Mouse (Mus musculus): ENCODE results near the gene Nrde2. TPM values are rescaled to one million over a fixed set of nuclear protein-coding genes. Genes with fewer than 3 reads are reported as not detected.

The Nrde2 gene
- polyA plus RNA-seq, 1 experiment = 7.6 TPM

DNA sequence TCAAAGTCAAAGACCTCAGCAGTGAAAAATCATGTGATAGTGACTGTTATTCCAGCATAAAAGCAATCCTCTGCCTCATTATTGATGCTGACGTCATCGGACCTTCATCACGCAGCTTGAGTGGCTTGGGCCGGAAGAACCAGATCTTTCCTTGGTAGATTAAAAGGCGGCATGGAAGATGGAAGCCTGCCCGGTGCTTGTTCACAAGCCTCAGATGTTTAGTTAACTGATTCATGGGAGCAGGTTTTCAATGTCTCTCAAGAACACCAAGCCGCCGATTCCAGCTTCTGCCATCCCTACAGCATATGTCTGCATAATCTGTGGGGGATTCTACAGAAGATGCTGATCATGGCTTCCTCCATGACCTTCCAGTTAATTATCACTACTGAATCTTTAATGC lies 7.5 kb upstream of the Nrde2 start:
- H3K27me3 ChIP-seq (ENCODE audit: control insufficient read depth, insufficient read depth, low read length) = no peaks in the 10 kb centered on the region
- 95% methylated on average over 8 of the region's 8 CpGs for WGBS
- no peak overlapping the region for H3K27ac ChIP-seq (ENCODE audit: insufficient read depth, low read length)
- no peak for DNase-seq (ENCODE audit: low read depth in 1 of 2, low spot score in 2 of 2)
- H3K4me1 ChIP-seq (ENCODE audit: control insufficient read depth, insufficient read depth, insufficient read length) = peaks cover 11% of the 10 kb centered on the region
- no peak overlapping the region for H3K4me3 ChIP-seq (ENCODE audit: extremely low read depth, insufficient read depth, insufficient read length)
- no peak for TF ChIP-seq CTCF (IDR thresholded peaks at IDR 0.05; ENCODE audit: extremely low read depth, insufficient read depth, insufficient read length, insufficient replicate concordance)
- no peak for TF ChIP-seq POLR2A (IDR thresholded peaks at IDR 0.05; ENCODE audit: low read depth, low read length)
- H3K36me3 ChIP-seq (ENCODE audit: control insufficient read depth, insufficient read depth, low read length) = no peaks in the 10 kb centered on the region

DNA sequence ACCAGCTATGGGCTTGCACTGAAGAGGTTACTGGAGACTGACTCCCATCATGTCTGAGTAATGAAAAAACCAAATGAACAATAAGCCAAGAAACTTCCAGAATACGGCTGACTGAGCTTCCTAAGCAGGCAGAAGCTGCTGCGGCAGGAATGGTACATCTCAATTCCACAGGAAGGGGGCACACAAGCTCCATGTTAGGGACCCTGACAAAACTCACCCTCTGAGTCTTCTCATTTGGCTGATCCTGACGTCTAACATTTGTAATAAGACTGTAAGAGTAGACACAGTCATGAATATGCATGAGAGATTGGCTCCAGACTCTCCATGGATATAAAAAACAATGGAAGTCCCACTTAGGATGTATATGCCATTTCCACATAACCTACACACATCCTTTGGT lies 6.7 kb upstream of the Nrde2 start:
- Histone ChIP-seq H3K27ac (ENCODE audit: insufficient read depth, low read length) (no peak overlapping the region), H3K27me3 (ENCODE audit: control insufficient read depth, insufficient read depth, low read length) (no peaks in the 10 kb centered on the region), H3K4me3 (ENCODE audit: extremely low read depth, insufficient read depth, insufficient read length) (no peak overlapping the region), H3K36me3 (ENCODE audit: control insufficient read depth, insufficient read depth, low read length) (no peaks in the 10 kb centered on the region), H3K4me1 (ENCODE audit: control insufficient read depth, insufficient read depth, insufficient read length) (peaks cover 11% of the 10 kb centered on the region)
- peak in 1 of 2 experiments; percentile 24 for DNase-seq (ENCODE audit: low read depth in 1 of 2, low spot score in 2 of 2)
- TF ChIP-seq CTCF (IDR thresholded peaks at IDR 0.05; ENCODE audit: extremely low read depth, insufficient read depth, insufficient read length, insufficient replicate concordance) = peak; percentile 31; the same call in 1 of the 2 replicates
- no peak for TF ChIP-seq POLR2A (IDR thresholded peaks at IDR 0.05; ENCODE audit: low read depth, low read length)
- 32% methylated on average over 3 of the region's 3 CpGs for WGBS

DNA sequence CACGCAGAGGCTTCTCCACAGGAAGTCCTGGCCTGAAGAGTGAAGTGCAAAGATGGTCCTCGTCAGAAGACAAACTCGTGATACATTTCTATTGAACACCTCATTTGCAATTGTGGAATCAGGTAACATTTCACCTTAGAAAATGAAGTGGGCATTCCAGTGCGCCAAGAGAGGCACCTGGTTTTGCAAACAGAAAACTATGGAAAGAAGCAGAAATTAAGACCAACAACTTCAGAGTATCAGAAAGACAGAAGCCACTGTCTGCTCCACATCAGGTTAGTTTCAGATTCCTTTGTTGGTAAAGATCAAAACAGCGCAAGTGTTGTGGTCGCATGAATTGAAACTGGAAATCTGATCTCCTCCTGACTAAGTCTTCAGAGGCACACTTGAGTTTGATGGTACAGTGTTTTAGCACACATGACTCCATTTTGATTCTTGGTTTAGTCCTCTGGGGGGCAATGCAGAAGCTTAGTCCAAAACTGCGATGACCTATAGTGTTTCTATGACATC lies 5.6 kb upstream of the Nrde2 start:
- H3K36me3 ChIP-seq (ENCODE audit: control insufficient read depth, insufficient read depth, low read length) = no peaks in the 10 kb centered on the region
- H3K4me1 ChIP-seq (ENCODE audit: control insufficient read depth, insufficient read depth, insufficient read length) = peaks cover 11% of the 10 kb centered on the region
- H3K4me3 ChIP-seq (ENCODE audit: extremely low read depth, insufficient read depth, insufficient read length) = no peak overlapping the region
- WGBS = 64% methylated on average over 7 of the region's 7 CpGs
- peak overlapping the region; percentile 17; the same call in 1 of the 2 replicates for H3K27ac ChIP-seq (ENCODE audit: insufficient read depth, low read length)
- no peaks in the 10 kb centered on the region for H3K27me3 ChIP-seq (ENCODE audit: control insufficient read depth, insufficient read depth, low read length)
- peak in 1 of 2 experiments; percentile 32 for DNase-seq (ENCODE audit: low read depth in 1 of 2, low spot score in 2 of 2)
- TF ChIP-seq POLR2A (IDR thresholded peaks at IDR 0.05; ENCODE audit: low read depth, low read length) (no peak), CTCF (IDR thresholded peaks at IDR 0.05; ENCODE audit: extremely low read depth, insufficient read depth, insufficient read length, insufficient replicate concordance) (no peak)

DNA sequence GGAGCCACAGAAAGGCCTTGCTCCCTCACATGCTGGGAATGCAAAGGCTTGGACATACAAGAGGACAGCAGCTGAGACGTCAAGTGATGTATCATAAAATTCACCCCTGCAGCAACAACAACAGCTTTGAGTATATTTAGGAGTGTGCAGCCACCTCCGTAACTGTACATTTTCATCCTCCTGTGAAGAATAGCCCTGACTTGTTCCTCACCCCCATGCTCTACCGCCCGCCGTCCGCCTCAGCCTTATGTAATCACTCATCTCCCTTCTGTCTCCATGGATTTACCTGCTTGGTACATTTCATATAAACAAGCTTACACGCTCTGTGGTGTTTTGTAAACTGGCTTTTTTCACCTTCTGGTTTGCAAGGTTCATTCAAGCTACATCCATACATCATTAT lies 7.0 kb downstream of the Nrde2 start:
- no peak for TF ChIP-seq CTCF (IDR thresholded peaks at IDR 0.05; ENCODE audit: extremely low read depth, insufficient read depth, insufficient read length, insufficient replicate concordance)
- no peak for TF ChIP-seq POLR2A (IDR thresholded peaks at IDR 0.05; ENCODE audit: low read depth, low read length)
- peaks cover 16% of the 10 kb centered on the region for H3K36me3 ChIP-seq (ENCODE audit: control insufficient read depth, insufficient read depth, low read length)
- H3K4me1 ChIP-seq (ENCODE audit: control insufficient read depth, insufficient read depth, insufficient read length) = no peaks in the 10 kb centered on the region
- H3K27ac ChIP-seq (ENCODE audit: insufficient read depth, low read length) = no peak overlapping the region
- DNase-seq (ENCODE audit: low read depth in 1 of 2, low spot score in 2 of 2) = no peak
- H3K27me3 ChIP-seq (ENCODE audit: control insufficient read depth, insufficient read depth, low read length) = no peaks in the 10 kb centered on the region
- 92% methylated on average over 7 of the region's 7 CpGs for WGBS
- H3K4me3 ChIP-seq (ENCODE audit: extremely low read depth, insufficient read depth, insufficient read length) = no peak overlapping the region

DNA sequence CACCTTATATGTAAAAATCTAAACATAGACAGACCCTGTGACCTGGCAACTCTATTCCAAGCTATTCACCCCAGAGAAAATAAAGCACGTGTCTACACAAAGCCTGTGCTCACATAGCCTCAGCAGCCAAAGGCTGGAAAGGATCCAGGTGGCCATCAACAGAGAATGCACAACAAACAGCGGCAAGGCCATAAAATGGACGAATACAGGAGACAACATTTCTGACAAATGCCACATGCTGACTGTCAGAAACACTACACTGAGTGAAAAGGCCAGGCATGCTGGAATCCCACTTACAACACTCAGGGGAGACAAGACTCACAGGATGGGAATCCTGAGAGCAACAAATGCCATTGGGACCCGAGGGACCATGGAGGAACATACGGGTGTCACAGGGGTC lies 15.2 kb downstream of the Nrde2 start:
- Histone ChIP-seq H3K27me3 (ENCODE audit: control insufficient read depth, insufficient read depth, low read length) (no peaks in the 10 kb centered on the region), H3K4me1 (ENCODE audit: control insufficient read depth, insufficient read depth, insufficient read length) (no peaks in the 10 kb centered on the region), H3K27ac (ENCODE audit: insufficient read depth, low read length) (no peak overlapping the region), H3K4me3 (ENCODE audit: extremely low read depth, insufficient read depth, insufficient read length) (no peak overlapping the region), H3K36me3 (ENCODE audit: control insufficient read depth, insufficient read depth, low read length) (peaks cover 37% of the 10 kb centered on the region)
- 91% methylated on average over 5 of the region's 5 CpGs for WGBS
- TF ChIP-seq CTCF (IDR thresholded peaks at IDR 0.05; ENCODE audit: extremely low read depth, insufficient read depth, insufficient read length, insufficient replicate concordance) = no peak
- no peak for TF ChIP-seq POLR2A (IDR thresholded peaks at IDR 0.05; ENCODE audit: low read depth, low read length)
- DNase-seq (ENCODE audit: low read depth in 1 of 2, low spot score in 2 of 2) = no peak

DNA sequence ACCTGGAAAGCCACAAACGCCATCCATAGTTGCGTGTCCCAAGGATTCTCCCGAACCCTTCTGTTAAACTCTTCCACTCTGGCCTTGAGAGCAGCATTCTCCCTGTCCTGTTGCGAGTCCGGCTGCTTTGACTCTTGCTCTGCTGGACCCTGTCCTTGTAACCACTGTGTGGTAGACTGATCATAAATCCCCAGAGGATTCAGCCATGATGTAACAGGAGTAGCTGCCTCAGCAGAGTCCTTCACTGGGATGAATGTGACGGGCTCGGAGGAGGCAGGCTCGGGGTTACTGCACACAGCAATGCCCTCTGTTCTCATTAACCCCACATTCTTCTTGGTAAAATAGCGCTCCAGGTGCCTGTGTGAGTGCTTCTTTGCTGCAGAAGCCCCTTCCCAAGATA lies 15.7 kb downstream of the Nrde2 start:
- DNase-seq (ENCODE audit: low read depth in 1 of 2, low spot score in 2 of 2) = no peak
- Histone ChIP-seq H3K27ac (ENCODE audit: insufficient read depth, low read length) (no peak overlapping the region), H3K36me3 (ENCODE audit: control insufficient read depth, insufficient read depth, low read length) (peaks cover 36% of the 10 kb centered on the region), H3K27me3 (ENCODE audit: control insufficient read depth, insufficient read depth, low read length) (no peaks in the 10 kb centered on the region), H3K4me1 (ENCODE audit: control insufficient read depth, insufficient read depth, insufficient read length) (no peaks in the 10 kb centered on the region), H3K4me3 (ENCODE audit: extremely low read depth, insufficient read depth, insufficient read length) (no peak overlapping the region)
- 98% methylated on average over 9 of the region's 9 CpGs for WGBS
- TF ChIP-seq CTCF (IDR thresholded peaks at IDR 0.05; ENCODE audit: extremely low read depth, insufficient read depth, insufficient read length, insufficient replicate concordance) (no peak), POLR2A (IDR thresholded peaks at IDR 0.05; ENCODE audit: low read depth, low read length) (no peak)

DNA sequence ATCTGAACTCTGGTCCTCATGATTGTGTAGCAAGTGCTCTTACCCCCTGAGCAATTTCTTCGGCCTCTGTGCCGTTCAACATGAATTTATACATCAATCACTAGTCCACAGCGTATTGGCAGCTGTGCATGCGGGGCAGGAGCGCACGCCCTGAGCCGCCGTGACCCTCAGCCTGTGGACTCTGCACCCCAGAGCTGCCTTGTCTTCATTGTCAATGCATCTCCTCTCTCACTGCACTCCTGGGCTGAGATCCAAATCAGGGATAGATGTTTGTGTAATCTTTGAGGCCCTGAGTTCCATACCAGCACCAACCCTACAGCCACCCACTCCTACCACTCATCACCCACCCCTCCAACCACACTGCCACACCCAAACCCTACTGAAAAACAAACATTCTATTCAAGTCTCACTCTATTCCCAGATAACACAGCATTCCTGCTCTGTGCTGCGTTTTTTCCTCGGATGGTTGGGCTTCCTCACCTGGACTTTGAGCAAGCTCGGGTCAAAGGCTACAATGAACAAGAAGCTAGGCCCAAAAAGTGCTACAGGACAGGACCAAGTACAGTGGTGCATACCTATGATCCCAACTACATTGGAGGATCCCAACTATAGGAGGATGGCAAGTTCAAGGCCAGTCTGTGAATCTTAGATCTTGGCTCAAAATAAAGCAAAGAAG lies 16.5 kb downstream of the Nrde2 start:
- Histone ChIP-seq H3K4me1 (ENCODE audit: control insufficient read depth, insufficient read depth, insufficient read length) (no peaks in the 10 kb centered on the region), H3K27me3 (ENCODE audit: control insufficient read depth, insufficient read depth, low read length) (no peaks in the 10 kb centered on the region), H3K36me3 (ENCODE audit: control insufficient read depth, insufficient read depth, low read length) (peaks cover 41% of the 10 kb centered on the region), H3K4me3 (ENCODE audit: extremely low read depth, insufficient read depth, insufficient read length) (no peak overlapping the region), H3K27ac (ENCODE audit: insufficient read depth, low read length) (no peak overlapping the region)
- WGBS = 96% methylated on average over 11 of the region's 11 CpGs
- TF ChIP-seq POLR2A (IDR thresholded peaks at IDR 0.05; ENCODE audit: low read depth, low read length) = no peak
- no peak for DNase-seq (ENCODE audit: low read depth in 1 of 2, low spot score in 2 of 2)
